Mouse (Mus musculus) brain, embryonic 14.5 days (tissue): ENCODE results near the gene Gar1. TPM values are rescaled to one million over a fixed set of nuclear protein-coding genes. Genes with fewer than 3 reads are reported as not detected.
A peak's percentile ranks its signal among the peaks of the same experiment; 100 is the strongest.

Experiments
- DNase-seq: peaks from one replicate; pipeline ENCODE4 v3.0.0-alpha.2; 2011; ENCODE audit warnings: low read depth
- CTCF ChIP-seq: fragments of 200-500 bp; IDR thresholded peaks from 2 replicates; pipeline ENCODE4 v1.5.1; 2012; ENCODE audit warnings: inconsistent platforms, mild to moderate bottlenecking, moderate library complexity, borderline replicate concordance; ENCODE audit not compliant: insufficient read depth, insufficient read length; ENCODE audit errors: extremely low read depth
- POLR2A ChIP-seq: fragments of 200-500 bp; IDR thresholded peaks from 2 replicates; pipeline ENCODE4 v1.6.1; 2012; ENCODE audit warnings: mild to moderate bottlenecking, inconsistent platforms, borderline replicate concordance; ENCODE audit not compliant: poor library complexity, insufficient read depth, insufficient read length, severe bottlenecking; ENCODE audit errors: extremely low read depth
- polyA plus RNA-seq: library from polyadenylated mRNA; depleted of rRNA; stranded (reverse); fragments of >200 nt; gene quantifications from 2 replicates; pipeline ENCODE4 v1.2.3, GENCODE M21; 2012; rRNA removed

Gar1 gene
- 56.6 and 57.6 TPM in 2 replicates for polyA plus RNA-seq

DNA sequence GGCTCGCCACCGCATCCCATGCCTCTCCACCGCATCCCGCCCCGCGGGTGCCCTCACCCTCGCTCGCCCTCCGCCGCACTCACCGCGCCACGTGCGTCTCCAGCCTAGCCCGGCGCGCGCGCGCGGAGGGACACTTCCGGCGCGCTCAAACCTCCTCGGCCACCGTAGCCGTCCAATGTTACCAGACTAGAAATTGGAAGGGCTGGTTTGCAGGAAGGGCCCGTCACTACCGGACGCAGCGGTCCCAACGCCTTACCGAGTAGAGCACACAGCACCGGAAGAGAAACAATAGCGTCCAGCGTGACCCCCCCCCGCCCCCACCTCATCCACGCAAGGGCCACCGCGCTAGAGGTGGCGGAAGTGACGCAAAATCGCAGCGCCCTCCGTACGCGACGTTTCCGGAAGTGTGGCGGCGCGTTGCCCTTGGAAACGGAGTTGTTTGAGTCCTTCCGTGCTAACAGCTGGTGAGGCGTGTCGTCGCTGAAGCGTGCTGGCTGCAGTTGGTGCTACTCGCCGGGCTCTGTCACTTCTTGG, at the start of gene Gar1:
Gene Gar1 (minus strand): TSS at position 362 of the 534 bp plus-strand sequence.
- DNase-seq = peak; percentile 99
- TF ChIP-seq CTCF (no peak), POLR2A (peak; percentile 73)

DNA sequence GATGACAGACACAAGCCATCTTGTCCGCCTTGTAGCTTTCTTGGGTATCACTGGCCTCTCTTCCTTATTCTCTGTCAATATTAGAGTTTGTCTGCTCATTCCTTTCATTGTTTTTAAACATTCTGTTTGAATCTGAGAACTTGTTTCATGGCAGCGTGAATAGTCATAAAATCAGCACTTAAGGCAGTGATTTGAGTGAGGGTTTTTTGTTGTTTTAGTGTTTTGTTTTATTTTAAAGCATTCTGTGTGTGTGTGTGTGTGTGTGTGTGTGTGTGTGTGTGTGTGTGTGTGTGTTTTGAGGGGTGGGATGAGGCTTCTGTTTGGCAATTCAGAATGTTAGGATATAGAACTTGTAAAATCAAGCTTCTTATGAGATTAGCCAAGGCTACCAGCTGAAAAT, 48.7 kb upstream of the Gar1 start:
- TF ChIP-seq POLR2A (no peak), CTCF (no peak)
- no peak for DNase-seq

DNA sequence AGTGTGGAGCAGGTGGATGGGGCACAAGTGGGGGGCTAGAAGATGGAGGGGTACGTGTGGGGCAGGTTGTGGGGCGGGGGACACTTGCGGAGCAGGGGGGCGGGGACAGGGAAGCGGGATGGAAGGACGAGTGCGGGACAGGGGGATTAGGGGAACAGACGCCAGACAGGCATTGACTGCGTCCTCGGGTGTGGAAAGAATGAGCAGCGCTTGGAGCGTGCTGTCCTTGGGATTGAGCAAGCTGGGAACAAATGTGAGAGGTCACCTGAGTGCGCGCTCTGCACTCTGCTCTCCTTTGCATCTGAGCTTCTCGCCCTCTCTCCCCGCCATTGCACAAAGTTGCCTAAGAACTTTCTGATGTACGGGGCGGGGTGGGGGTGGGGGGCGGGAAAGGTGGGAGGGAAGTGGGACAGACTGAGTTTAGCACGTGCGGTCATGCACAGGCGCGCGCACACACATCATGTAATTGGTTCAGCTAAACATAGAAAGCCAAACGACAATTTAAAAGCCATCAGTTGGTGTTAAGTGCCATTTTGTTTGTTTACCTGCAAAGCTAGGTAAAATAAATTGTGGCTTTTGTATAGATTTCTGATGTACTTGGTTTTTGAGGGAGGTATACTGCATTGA, 48.0 kb upstream of the Gar1 start:
- peak; percentile 64 for DNase-seq
- TF ChIP-seq CTCF (no peak), POLR2A (no peak)

DNA sequence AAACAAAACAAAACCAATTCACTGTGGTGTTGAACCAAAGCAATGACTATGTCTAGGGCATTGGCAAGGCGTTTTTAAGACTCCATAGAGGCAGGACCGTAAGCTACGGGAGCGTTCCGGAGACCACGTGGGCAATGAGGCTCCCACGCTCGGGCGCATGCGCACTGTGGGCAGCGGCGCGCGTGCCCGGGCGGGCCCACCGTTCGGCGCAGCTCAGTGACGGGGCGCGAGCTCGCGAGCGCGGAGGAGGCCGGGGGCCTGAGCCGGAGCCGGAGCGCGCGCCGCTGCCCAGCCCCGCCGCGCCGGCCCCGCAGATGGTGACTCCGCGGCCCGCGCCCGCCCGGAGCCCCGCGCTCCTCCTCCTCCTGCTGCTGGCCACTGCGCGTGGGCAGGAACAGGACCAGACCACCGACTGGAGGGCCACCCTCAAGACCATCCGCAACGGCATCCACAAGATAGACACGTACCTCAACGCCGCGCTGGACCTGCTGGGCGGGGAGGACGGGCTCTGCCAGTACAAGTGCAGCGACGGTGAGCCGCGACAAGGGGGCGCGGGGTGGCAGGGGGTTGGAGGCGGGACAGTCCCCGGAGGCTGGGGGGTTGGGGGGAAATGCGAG, 47.3 kb upstream of the Gar1 start, which contains the start of gene Pla2g12a:
Gene Pla2g12a (plus strand): TSS at position 202 of the 617 bp plus-strand sequence.
- TF ChIP-seq CTCF (no peak; the same call in 1 of the 2 replicates), POLR2A (peak; percentile 72)
- peak; percentile 95 for DNase-seq

DNA sequence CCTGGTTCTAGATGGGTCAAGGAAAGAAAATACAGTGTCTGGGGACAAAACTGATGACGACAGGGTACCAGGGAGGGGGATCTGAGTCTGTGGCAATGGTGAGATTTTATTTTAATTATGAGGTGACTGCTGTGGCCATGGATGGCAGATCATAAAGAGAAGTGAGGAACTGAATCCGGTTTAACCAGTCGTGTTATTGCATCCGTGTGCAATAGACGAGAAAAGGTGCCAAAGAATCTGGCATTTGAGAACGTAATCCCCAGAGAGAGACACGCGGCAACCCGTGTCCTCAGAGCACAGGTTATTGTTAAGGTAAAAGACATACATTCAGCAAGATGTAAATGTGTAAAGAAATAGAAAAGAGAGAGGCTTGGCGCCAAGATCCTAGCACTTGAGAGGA, 46.1 kb upstream of the Gar1 start:
- TF ChIP-seq POLR2A (no peak), CTCF (no peak)
- no peak for DNase-seq

DNA sequence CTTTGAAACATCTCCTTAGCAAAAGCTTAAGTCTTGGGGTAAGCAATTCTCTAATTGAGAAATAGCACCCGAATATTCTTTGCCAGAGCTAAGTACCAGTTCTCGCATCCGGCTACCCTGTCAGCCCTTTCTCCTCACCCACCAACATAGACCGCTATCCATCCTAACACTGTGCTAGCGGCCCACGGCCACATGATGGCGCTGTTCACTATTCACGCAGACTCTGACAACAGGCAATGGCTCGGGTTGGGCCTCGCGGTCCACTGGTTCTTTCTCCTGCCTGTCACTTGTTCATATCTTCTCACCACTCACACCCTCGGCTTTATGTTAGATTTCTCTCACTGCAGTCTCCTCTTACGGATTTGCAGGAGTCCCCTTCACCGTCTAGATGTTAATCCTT, 32.5 kb upstream of the Gar1 start:
- DNase-seq = peak; percentile 9
- TF ChIP-seq POLR2A = no peak
- TF ChIP-seq CTCF = peak; percentile 61; the same call in 1 of the 2 replicates

DNA sequence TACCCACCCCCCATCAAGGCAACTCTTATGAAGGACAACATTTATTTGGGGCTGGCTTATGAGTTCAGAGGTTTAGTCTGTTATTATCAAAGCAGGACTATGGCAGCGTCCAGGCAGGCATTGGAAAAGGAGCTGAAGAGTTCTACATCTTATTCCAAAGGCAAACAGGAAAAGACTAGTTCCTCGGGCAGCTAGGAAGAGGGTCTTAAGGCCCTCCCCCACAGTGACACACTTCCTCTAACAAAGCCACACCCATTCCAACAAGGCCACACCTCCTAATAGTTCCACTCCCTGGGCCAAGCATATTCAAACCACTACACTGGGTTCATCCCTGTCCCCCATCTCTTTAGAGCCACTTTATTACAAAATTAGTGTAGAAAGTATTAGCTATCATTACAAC, 31.4 kb upstream of the Gar1 start:
- TF ChIP-seq POLR2A (no peak), CTCF (no peak)
- DNase-seq = no peak

DNA sequence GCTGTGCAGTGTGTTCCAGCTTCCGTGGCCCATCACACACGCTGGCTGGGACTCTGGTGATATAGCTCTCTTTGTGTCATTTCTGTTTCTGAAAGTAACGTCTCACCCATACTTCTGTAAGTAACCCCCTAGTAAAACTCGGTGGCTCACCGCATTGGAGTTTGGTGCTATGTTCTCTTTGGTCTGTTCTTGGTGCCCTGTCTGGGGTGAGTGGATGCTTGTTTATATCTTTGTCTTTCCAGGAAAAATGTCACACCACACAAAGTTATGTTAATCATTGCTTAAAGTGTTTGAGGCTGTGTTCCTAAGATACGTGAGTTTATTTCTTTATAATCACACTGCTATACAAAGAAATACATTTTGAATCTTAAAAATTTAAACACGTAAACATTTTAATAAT, 15.7 kb upstream of the Gar1 start:
- no peak for DNase-seq
- no peak for TF ChIP-seq POLR2A

DNA sequence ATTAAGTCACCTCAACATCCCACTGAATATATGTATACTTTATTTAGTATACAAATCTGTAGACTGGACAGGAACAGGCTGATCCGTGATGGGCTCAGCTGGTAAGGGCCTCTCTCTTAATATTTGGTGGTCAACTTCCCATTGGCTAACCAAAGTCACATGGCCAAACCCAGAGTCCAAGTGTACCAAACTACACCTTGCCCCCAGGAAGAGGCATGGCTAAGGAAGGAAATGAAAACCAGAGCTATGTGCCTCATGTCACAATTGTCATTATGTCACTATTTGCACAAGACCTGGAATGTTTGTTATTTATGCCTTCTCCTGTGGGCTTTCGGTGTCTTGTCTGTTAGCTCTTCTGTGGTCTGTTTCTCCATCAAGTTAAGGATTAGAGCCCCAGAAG, 14.7 kb upstream of the Gar1 start:
- TF ChIP-seq CTCF (no peak), POLR2A (no peak)
- DNase-seq = no peak

DNA sequence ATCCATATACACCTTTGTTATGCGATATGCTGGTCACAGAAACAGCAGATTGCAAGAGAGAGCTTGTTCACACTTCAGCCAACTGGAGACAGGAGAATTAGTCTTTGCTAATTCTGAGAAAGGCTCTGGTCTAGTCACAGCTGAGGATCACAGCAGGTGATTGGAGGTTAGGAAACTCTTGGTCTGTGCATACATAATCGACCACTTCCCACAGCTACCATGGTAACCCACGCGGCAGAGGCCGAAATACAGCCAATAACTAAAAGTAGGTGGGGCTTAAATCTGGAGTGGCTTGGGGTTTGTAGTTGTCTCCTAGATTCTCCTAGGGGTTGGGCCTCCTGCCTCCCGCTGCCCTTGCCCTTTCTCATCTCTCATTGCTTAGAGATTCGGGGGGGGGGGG, 6.8 kb upstream of the Gar1 start:
- DNase-seq = no peak
- TF ChIP-seq CTCF (no peak), POLR2A (no peak)

DNA sequence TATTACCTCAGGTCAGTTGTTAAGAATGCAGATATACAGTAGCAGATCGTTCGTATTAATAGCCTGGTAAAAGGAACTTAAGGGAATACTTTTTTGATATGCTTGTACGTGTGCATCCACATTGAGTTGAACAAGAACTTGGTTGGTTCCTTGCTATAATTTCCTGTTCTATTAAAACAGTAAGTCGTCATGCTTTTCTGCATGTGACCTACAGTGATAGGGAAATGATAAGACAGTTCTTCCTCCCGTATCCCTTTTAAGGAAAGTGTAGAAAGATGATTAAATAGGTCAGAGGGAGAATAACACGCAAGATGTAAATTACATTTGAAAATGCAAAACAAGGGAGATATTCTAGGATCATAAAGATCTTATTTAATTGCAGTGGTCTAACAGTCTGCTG, 5.8 kb upstream of the Gar1 start:
- TF ChIP-seq CTCF = no peak
- no peak for TF ChIP-seq POLR2A
- no peak for DNase-seq

DNA sequence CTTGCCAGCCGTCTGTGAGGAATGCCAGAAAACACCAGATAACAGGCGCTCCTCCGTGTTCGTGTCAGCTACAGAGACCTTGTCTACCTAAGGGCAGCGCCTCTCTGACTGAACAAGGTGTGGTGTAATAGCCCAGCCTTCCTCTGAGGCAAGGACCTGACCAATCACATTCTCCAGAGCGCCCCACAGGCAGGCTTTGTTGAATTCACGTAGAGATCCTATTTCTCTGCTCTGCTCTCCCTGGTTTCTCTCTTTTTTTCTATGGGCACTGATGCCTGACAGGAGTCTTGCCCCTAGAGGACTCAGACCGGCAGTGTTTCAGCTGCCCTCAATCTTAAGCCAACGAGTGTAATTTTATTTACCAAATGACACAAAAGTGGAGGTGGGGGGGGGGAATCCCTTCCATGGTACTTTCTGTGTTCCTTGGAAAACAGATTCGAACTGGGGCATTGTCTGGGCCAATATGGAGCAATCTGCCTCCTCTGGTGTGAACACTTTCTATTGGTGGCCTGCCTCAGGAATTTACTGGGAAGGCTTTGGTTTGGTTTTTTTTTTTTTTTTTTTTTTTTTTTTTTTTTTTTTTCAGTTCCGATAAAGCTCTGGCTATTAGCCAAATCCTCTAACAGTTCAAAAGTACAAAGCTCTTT, 5.0 kb upstream of the Gar1 start:
- peak; percentile 13 for DNase-seq
- no peak for TF ChIP-seq POLR2A
